Mouse (Mus musculus) cerebellum, postnatal 36 days (tissue): ENCODE data around the gene Hoxa13.

Experiments
- DNase-seq, 2 experiments: peaks; one replicate each; pipeline ENCODE4 v3.0.0; 2021 to 2022; ENCODE audit warnings: mixed read lengths in 2 of 2

The Hoxa13 gene

GRCm38 (mm10) chr6:52260654-52261575 is at the start of gene Hoxa13:
TSS of gene Hoxa13 (minus strand) at chr6:52260880.
- no peak for DNase-seq

- DNase-seq = no peak
Observed at GRCm38 (mm10) chr6:52310366-52310765, 49.7 kb upstream of the Hoxa13 start.

GRCm38 (mm10) chr6:52309766-52310165 is 49.1 kb upstream of the Hoxa13 start:
- no peak for DNase-seq

GRCm38 (mm10) chr6:52305877-52306389 is 45.3 kb upstream of the Hoxa13 start:
- DNase-seq = no peak

DNA sequence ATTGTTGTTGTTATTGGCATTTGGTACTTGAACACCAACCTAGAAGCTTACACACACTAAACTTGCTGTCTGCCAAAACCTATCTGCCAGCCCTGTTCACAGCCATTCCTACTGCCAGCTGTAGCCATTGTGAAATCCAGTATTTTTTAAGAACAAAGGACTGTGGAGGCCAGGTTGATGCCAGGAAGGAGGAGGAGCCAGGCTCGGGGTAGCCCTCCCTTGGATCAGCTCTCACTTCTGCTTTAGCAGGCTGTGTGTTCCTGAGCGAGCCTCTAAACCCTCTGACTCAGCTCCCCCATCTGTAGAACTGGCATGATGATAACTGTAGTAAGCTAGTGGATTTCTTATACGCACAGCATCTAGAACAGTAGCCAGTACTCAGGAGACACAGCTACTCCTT is 42.7 kb upstream of the Hoxa13 start:
- DNase-seq = no peak

DNA sequence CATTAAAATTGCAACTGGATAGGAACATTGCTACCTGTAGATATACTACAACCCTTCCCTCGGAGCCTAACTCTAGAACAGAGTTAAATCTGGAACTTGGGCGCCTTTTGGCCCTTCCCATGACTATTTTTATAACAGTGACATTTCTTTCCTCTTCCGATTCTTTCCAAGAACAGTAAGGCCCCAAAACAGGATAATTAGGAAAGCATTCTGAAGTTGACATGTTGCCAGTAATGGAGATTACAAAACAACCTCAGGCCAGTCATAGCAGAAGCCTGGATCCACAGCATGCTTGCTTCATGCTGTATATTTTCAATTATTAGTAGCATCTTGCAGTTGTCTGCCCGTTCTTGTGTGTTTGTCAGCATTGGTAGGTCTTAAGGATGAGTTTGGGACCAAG is 40.1 kb upstream of the Hoxa13 start:
- DNase-seq = no peak

- no peak for DNase-seq
Observed at GRCm38 (mm10) chr6:52298511-52298910, 37.8 kb upstream of the Hoxa13 start.

DNA sequence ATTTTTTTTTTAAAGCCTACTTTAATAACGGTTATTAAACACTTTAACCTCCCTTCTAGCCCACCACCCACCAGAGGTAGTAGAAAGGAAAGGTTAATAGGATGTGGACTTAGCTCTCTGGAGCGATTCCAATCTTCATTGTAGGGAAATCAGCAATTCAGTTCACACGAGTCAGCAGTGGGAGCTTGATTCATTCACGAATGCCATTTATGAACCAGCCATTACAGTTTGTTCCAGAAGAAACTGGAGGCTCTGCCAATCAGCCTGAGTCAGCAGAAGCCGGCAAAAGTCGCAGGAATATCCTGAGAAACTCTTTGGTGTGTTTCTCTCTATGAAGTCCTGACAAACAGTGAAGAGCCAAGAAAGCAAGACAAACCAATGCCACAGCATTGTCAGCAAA is 33.9 kb upstream of the Hoxa13 start:
- DNase-seq = no peak

GRCm38 (mm10) chr6:52292328-52292727 is 31.6 kb upstream of the Hoxa13 start:
- no peak for DNase-seq

- DNase-seq = no peak
Observed at GRCm38 (mm10) chr6:52291021-52291860, 30.6 kb upstream of the Hoxa13 start.

DNA sequence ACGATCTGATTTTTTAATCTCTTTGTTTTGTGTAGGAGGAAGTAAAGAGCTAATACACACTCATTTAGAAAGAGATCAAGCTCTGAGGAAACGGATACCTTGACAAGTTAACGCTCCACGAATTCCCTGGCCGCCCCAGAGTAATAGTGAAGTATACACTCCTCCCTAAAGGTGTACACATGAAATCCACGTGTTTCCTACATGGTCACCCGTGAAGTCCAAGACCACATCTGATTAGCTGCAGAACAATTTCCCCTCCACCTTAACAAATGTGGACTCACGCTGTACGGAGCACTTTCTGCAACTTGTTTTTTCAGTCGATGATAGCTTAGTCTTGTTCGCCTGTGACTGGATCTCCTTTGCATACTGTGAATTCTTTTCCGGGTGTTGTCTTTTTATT is 29.5 kb upstream of the Hoxa13 start:
- no peak for DNase-seq

DNA sequence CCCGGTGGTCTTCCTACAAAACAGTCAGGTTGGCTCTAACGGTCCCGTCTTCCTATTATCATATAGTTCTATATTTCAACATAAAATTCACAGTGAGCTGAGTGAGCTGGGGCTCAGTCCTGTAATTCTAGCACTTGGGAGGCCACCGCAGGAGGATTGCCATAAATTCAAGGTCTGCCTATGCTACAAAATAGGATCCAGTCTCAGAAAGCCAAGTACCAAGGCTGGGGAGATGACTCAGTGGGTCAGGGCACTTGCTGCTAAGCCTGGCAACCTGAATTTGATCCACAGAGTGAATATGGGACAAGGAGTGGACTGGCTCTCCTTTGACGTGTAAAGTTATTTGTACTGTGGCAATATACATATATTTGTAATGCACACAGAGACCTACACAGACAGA is 23.2 kb upstream of the Hoxa13 start:
- no peak for DNase-seq

DNA sequence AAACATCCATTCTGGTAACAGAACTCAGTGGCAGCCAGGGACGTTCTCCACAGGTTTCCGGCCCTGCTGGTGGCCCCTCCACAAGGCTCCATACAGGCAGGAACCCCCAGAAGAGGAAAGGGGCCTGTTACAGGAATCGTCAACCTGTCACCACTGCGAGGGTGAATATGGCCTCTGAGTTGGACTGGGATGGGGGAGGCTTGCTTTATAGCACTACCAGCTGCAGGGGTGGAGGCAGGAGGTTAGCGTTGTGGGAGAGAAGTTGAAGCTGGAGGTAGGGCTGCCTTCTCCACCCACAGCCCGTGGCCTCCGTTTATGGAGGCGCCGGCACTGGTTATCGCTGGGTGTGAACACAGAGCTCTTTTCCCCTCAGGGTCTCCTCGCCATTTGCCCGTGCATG is 20.4 kb upstream of the Hoxa13 start:
- no peak for DNase-seq

DNA sequence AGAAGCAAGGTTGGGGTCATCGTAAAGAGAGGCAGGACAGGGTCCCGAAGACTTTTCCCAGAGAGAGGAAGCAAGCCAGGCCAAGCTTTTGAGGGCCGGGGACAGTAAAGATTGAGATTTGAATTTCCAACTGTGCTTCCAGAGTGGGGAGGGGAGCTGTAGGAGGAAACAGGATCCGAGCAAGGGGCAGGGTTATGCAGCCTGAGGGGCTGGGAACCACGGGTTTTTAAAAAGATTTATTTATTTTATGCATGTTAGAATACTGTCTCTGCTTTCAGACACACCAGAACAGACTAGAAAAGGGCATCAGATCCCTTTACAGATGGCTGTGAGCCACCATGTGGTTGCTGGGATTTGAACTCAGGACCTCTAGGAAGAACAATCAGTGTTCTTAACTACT is 16.2 kb upstream of the Hoxa13 start:
- DNase-seq = no peak

- DNase-seq = no peak
Observed at GRCm38 (mm10) chr6:52276382-52276781, 15.7 kb upstream of the Hoxa13 start.

DNA sequence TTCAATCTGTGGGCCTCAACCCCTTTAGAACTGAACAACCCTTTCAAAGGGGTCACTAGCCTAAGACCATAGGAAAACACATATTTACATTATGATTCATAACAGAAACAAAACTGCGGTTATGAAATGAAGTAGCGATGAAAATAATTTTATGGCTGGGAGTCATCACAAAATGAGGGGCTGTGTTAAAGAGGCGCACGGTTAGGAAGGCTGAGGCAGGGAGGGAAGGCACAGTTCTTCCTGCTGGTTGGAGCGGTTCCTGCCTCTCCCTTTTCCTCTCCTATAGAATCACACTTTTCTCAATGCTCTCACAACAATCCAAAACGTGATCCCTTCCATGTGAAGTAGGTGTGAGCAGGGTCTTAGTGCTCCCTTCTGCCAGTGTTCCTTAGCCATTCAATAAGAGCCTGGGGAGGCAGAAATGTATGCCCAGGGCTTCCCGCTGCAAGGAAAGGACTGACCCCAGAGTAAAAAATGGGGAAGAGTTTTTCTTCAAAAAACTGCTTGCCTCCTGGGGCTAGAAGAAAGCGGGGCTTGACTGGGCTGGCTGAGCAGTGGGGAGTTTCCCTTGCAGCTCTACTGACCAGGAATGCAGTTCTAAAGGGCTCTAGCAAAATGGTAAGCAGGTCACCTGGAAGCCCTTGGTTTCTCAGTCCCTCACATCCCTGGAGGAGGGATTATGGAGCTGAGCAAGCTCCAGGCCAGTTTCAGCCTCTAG is 15.0 kb upstream of the Hoxa13 start:
- DNase-seq = no peak

GRCm38 (mm10) chr6:52274576-52274975 is 13.9 kb upstream of the Hoxa13 start:
- no peak for DNase-seq

DNA sequence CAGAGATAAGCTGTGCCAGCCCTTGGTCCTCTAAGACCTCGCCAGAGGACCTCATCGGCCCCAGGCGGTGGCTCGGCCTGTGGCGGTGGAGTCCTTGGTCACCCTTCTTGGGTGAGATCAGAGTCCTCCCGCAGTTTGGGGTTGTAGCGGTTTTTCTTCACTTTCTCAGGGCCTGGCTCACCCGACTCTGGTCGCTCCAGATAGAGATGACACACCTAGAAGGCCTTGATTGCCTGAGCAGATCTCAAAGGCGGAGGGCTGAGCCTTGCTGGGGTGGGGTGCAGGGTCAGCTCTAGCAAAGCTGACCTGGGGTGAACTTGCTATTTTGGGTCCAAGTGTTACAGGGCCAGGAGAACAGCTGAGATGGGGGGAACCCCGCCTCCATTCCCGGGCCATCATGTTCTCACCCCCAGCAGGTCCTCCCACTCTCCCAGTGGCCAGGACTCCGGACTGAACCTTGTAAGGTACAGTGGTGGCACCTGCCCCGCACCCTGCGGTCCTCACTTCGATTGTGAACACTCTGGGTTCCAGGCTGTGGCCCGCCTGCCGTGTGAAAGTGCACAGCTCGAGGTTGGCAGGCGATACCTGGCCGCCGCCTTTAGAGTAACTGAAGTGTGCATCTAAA is 13.1 kb upstream of the Hoxa13 start:
- DNase-seq = no peak

DNA sequence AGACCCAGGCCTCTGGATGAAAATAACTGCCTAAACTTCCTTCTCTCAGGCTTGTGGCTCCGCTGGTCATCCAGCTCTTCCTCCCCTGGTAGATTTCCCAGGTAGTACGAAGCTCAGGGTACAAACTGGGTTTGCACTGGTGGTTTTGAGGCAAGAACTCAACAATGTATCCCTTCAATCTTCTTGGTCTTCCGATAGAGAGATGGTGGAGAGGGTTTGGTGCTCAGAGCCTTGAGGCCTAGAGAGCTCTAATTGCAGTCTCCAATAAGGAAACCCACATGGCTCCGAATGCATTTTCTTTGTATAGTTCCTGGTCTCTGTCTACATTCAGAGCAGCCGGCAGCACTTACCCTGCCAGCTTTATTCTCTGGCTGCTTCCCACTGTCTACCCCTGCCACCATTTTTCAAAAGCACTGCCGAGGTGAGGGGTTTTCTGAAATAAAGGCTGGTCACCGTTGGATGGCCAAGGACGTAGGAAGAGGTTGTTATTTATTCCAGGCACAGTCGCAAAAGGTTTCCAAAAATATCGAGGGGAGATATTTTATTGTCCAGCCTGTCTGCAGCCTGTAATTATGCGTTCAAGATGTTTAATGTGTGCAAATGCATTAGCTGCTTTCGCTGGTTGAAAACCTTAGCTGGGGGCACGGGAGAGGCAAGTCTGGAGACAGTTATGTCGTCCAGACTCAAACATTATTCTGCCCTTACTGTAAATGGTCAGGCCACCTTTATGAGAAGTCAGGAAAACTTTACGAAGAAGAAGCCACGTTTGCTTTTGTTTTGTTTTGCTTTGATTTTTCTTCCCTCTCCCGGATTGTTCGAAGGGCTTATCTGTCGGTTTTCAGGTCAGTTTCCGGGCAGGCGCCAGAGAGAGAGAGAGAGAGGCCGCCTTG is 12.3 kb upstream of the Hoxa13 start:
- DNase-seq = no peak

GRCm38 (mm10) chr6:52270494-52271480 is 10.1 kb upstream of the Hoxa13 start:
- peak; percentile 34 to 46 for DNase-seq
